Mouse (Mus musculus): Measurements from ENCODE around the gene Mad2l2. TPM values are rescaled to one million over a fixed set of nuclear protein-coding genes. Genes with fewer than 3 reads are reported as not detected.
A peak's percentile ranks its signal among the peaks of the same experiment; 100 is the strongest.

Mad2l2 gene
- polyA plus RNA-seq (2016; fragmentation: Nextera tagmentation; extraction: Ambion mirVana), result 85.5 and 89.9 TPM in 2 replicates

- Histone ChIP-seq H3K36me3 (no peaks in the 10 kb centered on the region), H3K27me3 (peaks cover 16% of the 10 kb centered on the region), H3K4me1 (peaks cover 55% of the 10 kb centered on the region), H3K9me3 (replicated peaks) (no peaks in the 10 kb centered on the region), H3K4me2 (replicated peaks) (peak within 1 kb of the TSS; percentile 80), H3K27ac (peak within 1 kb of the TSS; percentile 99), H3K4me3 (peak within 1 kb of the TSS; percentile 81), H3K9ac (peak within 1 kb of the TSS; percentile 98)
- peak; percentile 11 for ATAC-seq (ENCODE audit: low FRiP score)
- 2% methylated on average over 17 of the region's 18 CpGs for WGBS
These were observed at the start of gene Mad2l2 for GRCm38 (mm10) chr4:148130133-148130532. Gene Mad2l2, plus strand, starts transcription at chr4:148130384.

GRCm38 (mm10) chr4:148080597-148080973 lies 49.6 kb upstream of the Mad2l2 start:
- no peak for ATAC-seq (ENCODE audit: low FRiP score)
- Histone ChIP-seq H3K36me3 (peaks cover 10% of the 10 kb centered on the region; the same call in 1 of the 2 replicates), H3K9me3 (replicated peaks) (no peaks in the 10 kb centered on the region), H3K4me3 (no peak overlapping the region), H3K4me2 (replicated peaks) (no peak overlapping the region), H3K27ac (no peak overlapping the region), H3K9ac (no peak overlapping the region), H3K4me1 (peaks cover 13% of the 10 kb centered on the region), H3K27me3 (no peaks in the 10 kb centered on the region)
- 94% methylated on average over 1 of the region's 1 CpGs for WGBS

- H3K36me3 ChIP-seq, result peaks cover 10% of the 10 kb centered on the region; the same call in 1 of the 2 replicates
- ATAC-seq (ENCODE audit: low FRiP score), result no peak
- H3K4me3 ChIP-seq, result no peak overlapping the region
- H3K4me1 ChIP-seq, result peaks cover 18% of the 10 kb centered on the region
- no peak overlapping the region for H3K9ac ChIP-seq
- H3K27me3 ChIP-seq, result no peaks in the 10 kb centered on the region
- no peak overlapping the region for H3K4me2 ChIP-seq (replicated peaks)
- WGBS, result 93% methylated on average over 10 of the region's 10 CpGs
- no peak overlapping the region for H3K27ac ChIP-seq
- no peaks in the 10 kb centered on the region for H3K9me3 ChIP-seq (replicated peaks)
These were observed 49.0 kb upstream of the Mad2l2 start for GRCm38 (mm10) chr4:148081201-148081600.

- 58% methylated on average over 12 of the region's 12 CpGs for WGBS
- Histone ChIP-seq H3K27me3 (no peaks in the 10 kb centered on the region), H3K27ac (no peak overlapping the region), H3K36me3 (peaks cover 10% of the 10 kb centered on the region; the same call in 1 of the 2 replicates), H3K4me1 (peaks cover 29% of the 10 kb centered on the region), H3K9ac (no peak overlapping the region), H3K4me2 (replicated peaks) (no peak overlapping the region), H3K9me3 (replicated peaks) (no peaks in the 10 kb centered on the region), H3K4me3 (no peak overlapping the region)
- ATAC-seq (ENCODE audit: low FRiP score), result peak; percentile 27; the same call in 1 of the 2 replicates
These were observed 47.7 kb upstream of the Mad2l2 start for GRCm38 (mm10) chr4:148082257-148083044.

GRCm38 (mm10) chr4:148083176-148083899 lies 46.8 kb upstream of the Mad2l2 start:
- H3K4me3 ChIP-seq, result no peak overlapping the region
- no peaks in the 10 kb centered on the region for H3K9me3 ChIP-seq (replicated peaks)
- ATAC-seq (ENCODE audit: low FRiP score), result no peak
- no peak overlapping the region for H3K9ac ChIP-seq
- H3K36me3 ChIP-seq, result peaks cover 10% of the 10 kb centered on the region; the same call in 1 of the 2 replicates
- H3K27ac ChIP-seq, result no peak overlapping the region
- H3K4me1 ChIP-seq, result peaks cover 37% of the 10 kb centered on the region
- H3K4me2 ChIP-seq (replicated peaks), result no peak overlapping the region
- 61% methylated on average over 21 of the region's 21 CpGs for WGBS
- H3K27me3 ChIP-seq, result no peaks in the 10 kb centered on the region

- Histone ChIP-seq H3K36me3 (peaks cover 10% of the 10 kb centered on the region; the same call in 1 of the 2 replicates), H3K9me3 (replicated peaks) (no peaks in the 10 kb centered on the region), H3K27ac (no peak overlapping the region), H3K4me3 (no peak overlapping the region), H3K4me1 (peaks cover 40% of the 10 kb centered on the region), H3K4me2 (replicated peaks) (no peak overlapping the region), H3K9ac (no peak overlapping the region), H3K27me3 (no peaks in the 10 kb centered on the region)
- WGBS, result 5% methylated on average over 6 of the region's 8 CpGs
- ATAC-seq (ENCODE audit: low FRiP score), result no peak
These were observed 45.9 kb upstream of the Mad2l2 start for GRCm38 (mm10) chr4:148084261-148084714.

- 46% methylated on average over 10 of the region's 10 CpGs for WGBS
- Histone ChIP-seq H3K27ac (no peak overlapping the region), H3K9ac (no peak overlapping the region), H3K4me3 (no peak overlapping the region), H3K36me3 (peaks cover 6% of the 10 kb centered on the region; the same call in 1 of the 2 replicates), H3K9me3 (replicated peaks) (no peaks in the 10 kb centered on the region), H3K4me1 (peaks cover 40% of the 10 kb centered on the region), H3K4me2 (replicated peaks) (no peak overlapping the region), H3K27me3 (no peaks in the 10 kb centered on the region)
- no peak for ATAC-seq (ENCODE audit: low FRiP score)
These were observed 44.9 kb upstream of the Mad2l2 start for GRCm38 (mm10) chr4:148085131-148085906.

- 67% methylated on average over 3 of the region's 3 CpGs for WGBS
- Histone ChIP-seq H3K9ac (no peak overlapping the region), H3K36me3 (peaks cover 4% of the 10 kb centered on the region; the same call in 1 of the 2 replicates), H3K4me1 (peaks cover 40% of the 10 kb centered on the region), H3K27me3 (no peaks in the 10 kb centered on the region), H3K4me2 (replicated peaks) (no peak overlapping the region), H3K9me3 (replicated peaks) (no peaks in the 10 kb centered on the region), H3K4me3 (no peak overlapping the region), H3K27ac (no peak overlapping the region)
- no peak for ATAC-seq (ENCODE audit: low FRiP score)
These were observed 44.3 kb upstream of the Mad2l2 start for GRCm38 (mm10) chr4:148085907-148086305.

- H3K9ac ChIP-seq, result peak overlapping the region; percentile 72
- H3K4me2 ChIP-seq (replicated peaks), result peak overlapping the region; percentile 73
- H3K9me3 ChIP-seq (replicated peaks), result no peaks in the 10 kb centered on the region
- H3K4me3 ChIP-seq, result peak overlapping the region; percentile 59
- 2% methylated on average over 30 of the region's 30 CpGs for WGBS
- ATAC-seq (ENCODE audit: low FRiP score), result peak; percentile 59
- no peaks in the 10 kb centered on the region for H3K36me3 ChIP-seq
- 0 out of 2 replicates have a peak overlapping the region, but pooled peaks have one; percentile 8 for H3K27ac ChIP-seq
- no peaks in the 10 kb centered on the region for H3K27me3 ChIP-seq
- peaks cover 40% of the 10 kb centered on the region for H3K4me1 ChIP-seq
These were observed 42.9 kb upstream of the Mad2l2 start for GRCm38 (mm10) chr4:148087091-148087906.

GRCm38 (mm10) chr4:148087907-148088527 lies 42.2 kb upstream of the Mad2l2 start, which contains the start of gene Agtrap:
Gene Agtrap, minus strand, starts transcription at chr4:148088031.
- H3K36me3 ChIP-seq, result no peaks in the 10 kb centered on the region
- peaks cover 40% of the 10 kb centered on the region for H3K4me1 ChIP-seq
- H3K9me3 ChIP-seq (replicated peaks), result no peaks in the 10 kb centered on the region
- H3K9ac ChIP-seq, result peak within 1 kb of the TSS; percentile 72
- peak within 1 kb of the TSS; percentile 59 for H3K4me3 ChIP-seq
- H3K4me2 ChIP-seq (replicated peaks), result peak within 1 kb of the TSS; percentile 73
- 5% methylated on average over 34 of the region's 34 CpGs for WGBS
- H3K27ac ChIP-seq, result peak within 1 kb of the TSS; percentile 48
- no peaks in the 10 kb centered on the region for H3K27me3 ChIP-seq
- ATAC-seq (ENCODE audit: low FRiP score), result peak; percentile 91

- WGBS, result 56% methylated on average over 4 of the region's 4 CpGs
- Histone ChIP-seq H3K27me3 (no peaks in the 10 kb centered on the region), H3K36me3 (no peaks in the 10 kb centered on the region), H3K4me2 (replicated peaks) (no peak overlapping the region), H3K27ac (no peak overlapping the region), H3K9ac (no peak overlapping the region), H3K4me3 (no peak overlapping the region), H3K9me3 (replicated peaks) (no peaks in the 10 kb centered on the region), H3K4me1 (peaks cover 32% of the 10 kb centered on the region)
- no peak for ATAC-seq (ENCODE audit: low FRiP score)
These were observed 41.0 kb upstream of the Mad2l2 start for GRCm38 (mm10) chr4:148089166-148089565.

Measured in hindbrain, embryonic 12.5 days (tissue).